Mouse (Mus musculus): Measurements from ENCODE around the gene Mvp.

The Mvp gene

DNA sequence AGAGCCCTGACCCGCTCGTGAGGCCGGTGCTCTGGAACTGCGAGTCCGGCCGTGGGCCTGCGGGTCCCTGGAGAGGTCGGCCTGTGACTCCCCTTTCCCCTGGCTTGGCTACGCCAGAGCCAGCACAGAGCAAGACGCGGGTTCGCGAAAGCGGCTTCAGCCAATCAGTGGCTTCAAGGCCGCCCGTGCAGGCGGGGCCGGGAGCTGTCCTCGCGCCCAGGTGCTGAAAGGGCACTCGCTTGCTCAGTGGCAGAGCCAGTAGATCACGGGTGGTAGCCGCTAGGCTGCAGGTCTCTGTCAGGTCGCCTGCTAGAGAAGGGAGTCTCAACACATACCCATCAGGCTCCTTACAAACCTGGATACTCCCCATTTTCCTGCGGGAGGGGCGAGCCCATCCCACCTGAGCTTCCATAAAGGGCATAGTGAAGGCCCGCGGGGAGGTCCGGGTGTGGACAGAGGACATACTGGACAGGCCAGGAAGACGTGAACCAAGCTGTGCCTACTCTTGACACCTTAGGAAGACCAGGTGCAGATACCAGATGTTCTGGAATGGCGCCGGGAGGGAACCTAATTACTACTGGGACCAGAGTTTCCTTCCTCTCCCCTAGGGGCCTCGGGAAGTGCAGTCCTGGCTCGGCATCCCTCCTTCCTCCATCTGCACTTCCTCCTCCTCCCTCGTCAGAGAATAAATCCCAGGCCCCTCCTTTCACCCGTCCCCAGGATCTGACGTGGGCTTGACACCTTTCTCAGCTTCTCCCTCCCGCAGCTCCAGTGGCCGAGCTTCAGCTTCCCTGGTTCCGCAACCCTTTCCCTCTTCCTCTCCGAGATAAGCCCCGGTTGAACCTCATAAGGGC lies 64.4 kb downstream of the Mvp start, which contains the start of gene Sez6l2:
TSS of gene Sez6l2 (plus strand) at position 771 of the 854 bp plus-strand sequence.
- peak; percentile 61 for DNase-seq (ENCODE audit: low read depth, low spot score)

DNA sequence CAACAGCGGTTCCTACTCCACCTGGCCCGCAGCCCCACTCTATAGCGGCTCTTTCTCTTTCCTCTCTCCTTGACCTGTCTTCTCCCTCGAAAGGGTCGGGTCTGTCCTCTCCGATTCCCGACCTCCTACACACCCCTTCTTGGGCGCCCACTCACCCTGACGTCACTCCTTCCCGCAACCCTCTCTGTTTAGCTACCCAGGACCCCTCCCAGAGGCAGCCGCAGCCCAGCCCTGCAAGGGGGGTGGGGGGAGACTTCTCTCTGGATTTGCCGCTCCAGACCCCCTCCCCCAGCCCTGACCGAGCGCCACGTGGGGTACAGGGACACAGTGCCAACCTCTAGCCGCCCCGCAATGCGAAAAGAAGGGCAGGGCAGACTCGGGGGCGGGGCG lies 65.0 kb downstream of the Mvp start, which contains the start of gene Asphd1:
TSS of gene Asphd1 (minus strand) at position 180 of the 390 bp plus-strand sequence.
- no peak for DNase-seq (ENCODE audit: low read depth, low spot score)

DNA sequence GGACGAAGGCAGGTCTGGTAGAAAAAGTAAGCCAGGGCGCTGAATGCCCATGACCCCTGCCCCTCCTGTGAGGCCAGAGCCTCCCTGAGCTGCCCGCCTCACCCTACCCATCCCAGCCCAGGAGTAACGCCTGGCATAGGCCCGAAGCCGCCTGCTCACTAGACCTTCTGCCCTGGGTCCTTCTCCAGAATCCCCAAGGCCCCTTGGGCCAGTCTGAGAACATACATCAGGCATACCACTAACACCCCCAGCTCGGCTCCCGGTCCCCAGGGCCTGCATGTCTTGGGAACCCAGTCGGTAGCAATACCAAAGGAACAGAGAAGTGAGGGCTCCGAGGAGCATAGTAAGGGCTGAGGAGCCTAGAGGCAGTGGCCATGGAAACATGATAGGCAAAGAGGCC lies 65.8 kb downstream of the Mvp start:
- no peak for DNase-seq (ENCODE audit: low read depth, low spot score)

DNA sequence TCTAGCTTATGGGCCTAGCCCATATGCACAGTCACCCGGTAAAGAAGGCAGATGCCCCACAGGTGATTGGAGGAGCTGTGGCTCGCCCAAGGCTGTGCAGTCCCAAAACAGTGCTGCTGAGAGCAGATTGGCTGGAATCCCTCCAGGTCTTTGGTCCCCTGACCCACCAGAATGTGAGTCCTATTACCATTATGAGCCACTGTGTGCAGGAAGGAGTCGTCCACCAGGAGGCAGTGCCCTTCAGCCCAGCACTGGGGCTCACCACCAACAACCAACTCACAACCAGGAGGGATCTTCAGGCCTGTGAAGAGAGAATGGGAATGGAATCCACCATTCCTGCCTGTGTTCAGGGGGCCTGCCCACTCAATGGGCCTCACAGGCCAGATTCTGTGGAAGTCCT lies 67.9 kb downstream of the Mvp start:
- DNase-seq (ENCODE audit: low read depth, low spot score) = no peak

DNA sequence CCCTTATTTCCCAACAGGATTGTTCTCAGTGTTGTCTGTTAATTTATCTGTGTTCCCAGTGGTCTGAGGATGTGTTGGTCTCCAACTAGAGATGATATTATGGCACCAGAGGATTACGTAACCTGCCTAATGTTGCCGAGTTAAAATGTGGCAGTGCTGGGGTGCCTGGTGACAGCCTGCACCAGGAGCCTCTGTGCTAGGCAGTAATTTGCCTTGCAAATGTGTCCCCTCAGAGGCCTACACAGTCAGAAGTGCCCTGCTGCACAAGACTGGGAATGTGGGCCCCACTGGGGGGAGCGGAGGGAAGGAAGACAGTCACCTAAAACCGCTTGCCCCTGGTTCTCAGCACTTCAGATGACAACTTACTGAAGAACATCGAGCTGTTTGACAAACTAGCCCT lies 72.6 kb downstream of the Mvp start:
- no peak for DNase-seq (ENCODE audit: low read depth, low spot score)

DNA sequence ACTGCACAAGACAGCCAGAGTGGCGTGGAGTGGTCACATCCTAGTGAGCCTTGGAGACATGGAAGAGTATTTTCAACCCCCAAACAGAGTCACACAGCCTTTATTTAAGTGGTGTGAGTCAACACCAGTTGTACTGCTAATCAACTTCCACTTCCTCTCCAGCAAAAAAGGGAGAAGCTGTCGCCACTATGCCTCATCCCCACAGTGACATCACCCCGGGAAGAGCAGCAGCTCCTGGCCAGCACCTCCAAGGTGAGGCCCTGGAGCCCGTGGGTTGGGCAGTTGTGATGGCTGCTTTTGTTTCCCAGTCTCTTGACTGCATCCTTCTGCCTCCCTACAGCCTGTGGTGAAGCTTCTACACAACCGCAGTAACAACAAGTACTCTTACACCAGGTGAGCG lies 73.2 kb downstream of the Mvp start:
- no peak for DNase-seq (ENCODE audit: low read depth, low spot score)

Data from WW6 (cell line).